Mouse (Mus musculus) urinary bladder, postnatal 36 days (tissue): ENCODE measurements around the gene Def8.

Source experiments
- DNase-seq, 2 experiments: peaks; one replicate each; pipeline ENCODE4 v3.0.0; 2022; ENCODE audit warnings: low spot score in 2 of 2, mixed read lengths in 1 of 2

The Def8 gene

DNA sequence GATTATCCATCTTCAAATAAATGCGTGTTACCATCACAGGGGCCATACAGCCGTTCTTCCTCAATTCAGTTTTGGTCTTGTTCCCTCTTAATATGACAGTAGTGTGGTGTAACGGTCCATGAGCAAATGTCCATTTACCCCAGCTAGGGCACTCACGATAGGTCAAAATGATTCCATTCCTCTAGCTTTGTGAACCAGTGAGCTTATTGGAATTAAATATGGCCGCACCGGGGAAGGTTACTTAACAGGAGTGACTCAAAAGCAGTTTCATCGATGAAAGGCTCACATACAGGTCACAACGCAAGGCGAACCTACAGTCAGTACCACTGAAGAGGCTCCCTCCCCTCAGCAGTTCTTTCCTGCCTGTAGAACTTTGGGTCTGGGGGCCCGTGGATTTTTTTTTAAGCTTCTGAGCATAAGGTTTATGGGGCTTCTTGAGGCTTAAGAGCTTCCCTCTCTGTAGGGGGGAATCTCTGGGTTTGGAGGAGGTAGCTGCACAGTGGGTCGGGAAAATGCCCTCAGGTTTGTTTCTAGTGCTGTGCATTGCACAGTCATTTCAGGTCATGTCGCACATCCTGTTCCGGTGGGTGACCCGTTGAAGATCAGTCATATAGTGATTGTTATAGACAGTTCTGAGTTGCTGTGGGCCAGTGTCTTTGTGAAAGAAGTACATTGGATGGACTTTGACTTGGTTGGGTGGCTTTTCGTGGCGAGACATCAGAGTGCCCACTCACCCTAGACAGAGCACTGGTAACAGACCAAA, 55.3 kb downstream of the Def8 start:
- no peak for DNase-seq

DNA sequence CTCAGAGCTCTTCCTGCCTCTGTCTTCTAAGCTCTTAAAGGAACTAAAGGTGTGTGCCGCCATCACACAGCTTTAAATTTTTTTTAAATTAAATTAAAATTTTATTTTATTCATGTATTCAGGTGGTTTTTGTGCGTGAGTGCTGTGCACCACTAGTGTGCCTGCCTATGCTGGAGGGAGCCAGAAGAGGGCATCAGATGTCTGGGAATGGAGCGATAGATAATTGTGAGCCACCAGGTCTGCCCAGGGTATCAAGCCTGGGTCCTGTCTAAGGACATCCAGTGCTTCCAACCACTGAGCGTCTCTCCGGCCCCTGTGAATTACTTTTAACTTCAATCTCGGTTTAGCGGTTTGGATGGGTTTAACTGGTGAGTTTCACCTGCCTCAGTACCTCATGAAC, 59.3 kb downstream of the Def8 start:
- DNase-seq = no peak

DNA sequence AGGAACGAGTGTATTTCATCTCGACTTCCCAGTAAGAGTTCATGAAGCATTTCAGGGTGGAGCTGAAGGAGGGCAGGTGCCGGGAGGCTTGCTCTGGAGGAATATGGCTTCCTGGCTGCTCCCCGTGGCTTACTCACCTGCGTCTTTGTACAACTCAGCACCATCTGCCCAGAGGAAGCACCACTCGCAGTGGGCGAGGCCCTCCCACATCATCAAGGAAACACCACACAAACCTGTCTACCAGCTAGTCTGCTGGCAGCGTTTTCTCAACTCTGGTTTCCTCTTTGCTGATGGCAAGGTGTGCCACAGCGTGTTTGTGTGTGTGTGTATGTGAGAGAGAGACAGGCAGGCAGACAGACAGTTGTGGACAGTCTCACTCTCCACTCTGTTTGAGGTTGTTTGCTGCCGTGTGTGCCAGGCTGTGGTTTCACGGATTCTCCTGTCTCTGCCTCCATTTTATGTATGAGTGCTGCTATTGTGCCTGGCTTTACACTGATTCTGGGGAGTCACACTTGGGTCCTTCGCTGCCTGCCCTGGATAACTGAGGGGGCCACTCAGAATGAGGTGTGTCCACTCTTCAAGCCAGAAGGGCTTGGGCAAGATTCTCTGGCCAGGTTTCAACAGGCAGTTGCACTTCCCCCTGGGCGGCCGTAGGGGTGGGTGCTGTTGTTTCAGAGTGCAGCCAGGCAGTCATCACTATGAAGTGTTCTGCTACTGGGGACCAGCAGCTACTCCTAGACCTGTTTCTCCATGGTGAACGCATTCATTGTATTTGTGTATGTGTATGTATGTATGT, 68.2 kb downstream of the Def8 start:
- DNase-seq = no peak

GRCm38 (mm10) chr8:123492898-123493297, 69.6 kb downstream of the Def8 start:
- no peak for DNase-seq

GRCm38 (mm10) chr8:123497699-123498098, 74.4 kb downstream of the Def8 start:
- DNase-seq = no peak

DNA sequence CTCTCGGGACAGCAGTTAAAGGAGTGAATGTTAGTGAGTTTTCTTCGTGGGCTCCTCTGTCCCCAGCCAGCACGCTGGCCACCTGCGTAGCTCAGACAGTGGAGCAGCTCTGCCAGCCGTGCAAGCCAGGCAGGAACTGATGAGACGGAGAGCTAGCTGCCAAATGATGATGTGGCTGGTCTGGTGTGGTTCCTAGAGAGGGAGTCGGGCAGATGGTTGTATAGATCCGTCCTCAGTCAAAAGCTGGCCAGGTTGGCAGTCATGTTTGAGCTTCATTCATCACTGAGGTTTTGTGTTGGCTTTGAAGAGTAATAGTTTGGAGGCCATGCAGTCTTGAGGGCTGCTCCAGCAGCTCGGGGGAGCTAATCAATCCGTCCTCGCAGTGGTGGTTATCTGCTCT, 75.6 kb downstream of the Def8 start:
- DNase-seq = no peak

DNA sequence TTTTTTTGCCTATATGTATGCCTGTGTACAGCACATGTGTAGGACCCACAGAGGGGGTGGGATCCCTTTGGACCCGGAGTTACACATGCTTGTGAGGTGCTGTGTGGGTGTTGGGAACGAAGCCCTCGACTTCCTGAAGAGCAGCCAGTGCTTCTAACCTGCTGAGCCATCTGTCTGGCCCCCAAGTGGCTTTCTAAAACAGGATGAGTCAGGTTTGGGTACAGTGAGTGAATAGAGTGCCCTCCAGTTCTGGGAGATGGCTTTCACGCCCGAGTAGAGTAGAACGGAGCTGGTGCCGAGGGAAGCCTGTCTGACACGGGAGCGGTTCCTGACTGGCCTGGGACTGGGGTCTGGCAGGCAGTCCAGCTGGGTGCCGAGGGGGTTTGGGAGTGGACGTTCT, 76.2 kb downstream of the Def8 start:
- no peak for DNase-seq

GRCm38 (mm10) chr8:123502192-123502591, 78.9 kb downstream of the Def8 start:
- DNase-seq = no peak

GRCm38 (mm10) chr8:123503801-123504467, 80.6 kb downstream of the Def8 start:
- no peak for DNase-seq

GRCm38 (mm10) chr8:123504591-123505195, 81.4 kb downstream of the Def8 start:
- DNase-seq = no peak

GRCm38 (mm10) chr8:123505267-123505666, 81.9 kb downstream of the Def8 start:
- no peak for DNase-seq

- no peak for DNase-seq
Observed at GRCm38 (mm10) chr8:123505695-123506094, 82.4 kb downstream of the Def8 start.

- no peak for DNase-seq
Observed at GRCm38 (mm10) chr8:123507153-123507552, 83.8 kb downstream of the Def8 start.

DNA sequence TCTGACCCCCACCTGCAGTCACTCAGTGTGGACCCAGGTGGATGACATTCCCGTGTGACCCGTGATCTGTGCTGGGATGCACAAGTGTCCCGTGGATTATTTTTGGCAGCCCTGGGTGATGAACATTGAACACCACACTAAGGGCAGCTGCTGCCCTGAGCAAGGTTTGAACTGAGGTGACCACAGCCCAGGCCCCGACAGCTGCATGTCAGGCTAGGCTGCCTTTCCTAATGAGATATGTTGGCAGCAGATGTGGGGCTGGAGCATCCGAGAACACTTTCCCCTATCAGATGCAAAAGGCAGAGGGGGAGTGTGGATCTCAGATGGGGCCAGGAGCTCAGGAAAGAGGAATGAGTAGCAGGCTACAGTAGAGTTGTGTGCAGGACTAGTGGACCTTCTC, 87.5 kb downstream of the Def8 start:
- DNase-seq = no peak
